Mouse (Mus musculus) G1E-ER4 (cell line): ENCODE results near the gene Cenpf. TPM values are rescaled to one million over a fixed set of nuclear protein-coding genes. Genes with fewer than 3 reads are reported as not detected.

Experiments
- GATA1 ChIP-seq: IDR thresholded peaks from one replicate; pipeline ENCODE4 v1.8.0; 2012; ENCODE audit warnings: low read length, inconsistent platforms
- polyA plus RNA-seq: library from polyadenylated mRNA; stranded (reverse); fragments of >175 nt; gene quantifications from 2 replicates; pipeline ENCODE4 v1.2.3, GENCODE M21; 2012

Cenpf gene
- polyA plus RNA-seq, 1 experiment = 3.5 TPM

DNA sequence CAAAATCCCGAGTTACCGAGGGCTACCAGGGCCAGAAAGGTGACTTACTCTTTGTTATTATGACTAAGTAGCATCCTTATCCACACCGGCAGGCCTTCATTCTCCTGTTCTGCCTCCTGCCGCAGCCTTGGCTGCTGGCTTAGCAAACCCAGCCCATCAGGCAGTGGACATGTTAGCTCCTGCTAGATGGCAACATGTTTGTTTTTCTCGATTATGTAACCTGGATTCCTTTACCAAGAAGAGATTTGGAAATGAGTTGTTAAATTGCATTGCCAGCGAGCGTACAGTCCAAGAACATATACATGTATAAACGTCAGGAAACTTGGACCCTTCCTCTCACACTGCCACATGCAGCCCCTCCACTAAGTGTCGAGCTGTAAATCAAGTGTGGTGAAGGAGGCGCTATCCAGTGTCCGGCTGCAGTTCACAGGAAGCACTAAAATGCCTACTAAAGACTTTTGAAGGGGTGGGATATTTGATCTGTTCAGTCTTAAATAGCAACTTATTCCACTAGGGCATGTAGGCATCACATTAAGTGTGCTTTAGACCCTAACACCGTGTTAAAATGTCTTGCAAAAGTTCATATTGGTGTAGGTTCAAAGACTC is 18.3 kb upstream of the Cenpf start:
- TF ChIP-seq GATA1 = no peak

GRCm38 (mm10) chr1:189703591-189703990 is 15.7 kb upstream of the Cenpf start:
- no peak for TF ChIP-seq GATA1

DNA sequence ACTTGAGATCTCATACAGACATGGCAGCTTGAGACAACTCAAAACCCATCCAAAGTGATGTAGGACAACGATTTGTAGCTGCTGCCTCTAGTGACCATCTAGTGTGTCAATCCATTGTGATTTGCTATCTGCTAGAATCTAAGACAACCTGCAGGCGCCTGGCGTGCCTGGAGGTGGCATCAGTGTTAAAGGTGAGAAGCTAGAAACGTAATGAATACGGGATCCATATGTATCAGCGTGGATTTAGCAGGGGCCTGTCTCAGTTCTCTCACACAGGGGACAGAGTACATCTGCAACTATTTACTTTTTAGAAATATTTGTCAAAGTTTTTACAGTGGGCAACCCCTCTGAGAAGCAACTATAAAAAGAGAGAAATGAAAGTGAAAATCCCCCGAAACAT is 15.3 kb upstream of the Cenpf start:
- no peak for TF ChIP-seq GATA1

DNA sequence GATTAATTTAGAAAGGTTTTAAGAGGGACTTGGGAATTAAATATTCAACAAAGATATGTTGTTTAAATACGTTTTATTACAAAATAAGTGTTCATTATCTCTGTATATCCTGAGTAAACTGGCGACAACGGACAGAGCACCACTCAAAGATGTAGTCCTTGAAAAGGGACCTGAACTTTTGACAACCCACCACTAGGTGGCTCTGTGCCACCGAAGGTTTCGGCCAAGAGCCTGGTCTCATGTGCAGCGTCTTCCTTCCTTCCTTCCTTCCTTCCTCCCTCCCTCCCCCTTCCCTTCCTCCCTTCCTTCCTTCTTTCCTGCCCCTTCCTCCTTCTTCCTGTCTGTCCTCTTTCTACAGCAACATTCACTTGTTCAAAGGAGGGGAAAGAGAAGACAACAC is 13.1 kb upstream of the Cenpf start:
- TF ChIP-seq GATA1 = no peak

DNA sequence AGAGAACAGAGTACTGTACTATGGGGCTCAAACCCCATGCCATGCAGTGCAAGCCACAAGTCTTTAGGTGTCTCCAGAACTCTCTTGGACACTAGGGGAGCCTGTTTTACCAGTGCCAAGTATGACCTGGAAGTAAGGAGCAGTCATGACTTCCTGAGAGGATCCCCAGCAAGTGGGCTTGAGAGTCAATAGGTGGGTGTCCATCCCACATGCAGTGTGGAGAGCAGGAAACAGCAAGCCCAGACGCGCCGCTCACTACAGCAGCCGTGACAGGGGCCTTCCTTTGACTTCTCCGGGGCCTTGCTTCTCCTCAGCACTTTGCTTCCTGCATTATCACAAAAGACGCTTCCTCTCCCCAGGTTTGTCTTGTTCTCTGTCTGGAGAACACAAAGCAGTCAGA is 12.3 kb upstream of the Cenpf start:
- no peak for TF ChIP-seq GATA1

DNA sequence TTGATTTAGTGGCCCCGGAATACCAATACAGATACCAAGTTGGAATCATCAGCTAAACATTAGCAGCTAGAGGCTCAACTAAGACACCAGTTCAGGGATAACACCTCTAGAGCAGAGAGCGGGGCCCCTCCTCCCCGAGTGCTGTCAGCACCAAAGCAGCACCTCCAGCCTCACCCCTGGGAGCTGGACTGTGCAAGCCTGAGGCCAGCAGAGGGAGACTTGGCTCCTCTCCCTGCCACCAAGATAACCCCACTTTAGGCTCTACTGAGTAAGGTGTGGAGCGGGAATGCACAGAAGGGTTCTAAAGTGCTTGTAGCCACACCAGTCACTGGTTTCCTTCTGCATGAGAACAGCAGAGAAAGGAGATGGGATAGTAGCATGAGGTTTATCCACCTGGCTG is 10.5 kb upstream of the Cenpf start:
- TF ChIP-seq GATA1 = no peak

GRCm38 (mm10) chr1:189695321-189695720 is 7.4 kb upstream of the Cenpf start:
- TF ChIP-seq GATA1 = no peak

- no peak for TF ChIP-seq GATA1
Observed at GRCm38 (mm10) chr1:189694391-189694790, 6.5 kb upstream of the Cenpf start.

DNA sequence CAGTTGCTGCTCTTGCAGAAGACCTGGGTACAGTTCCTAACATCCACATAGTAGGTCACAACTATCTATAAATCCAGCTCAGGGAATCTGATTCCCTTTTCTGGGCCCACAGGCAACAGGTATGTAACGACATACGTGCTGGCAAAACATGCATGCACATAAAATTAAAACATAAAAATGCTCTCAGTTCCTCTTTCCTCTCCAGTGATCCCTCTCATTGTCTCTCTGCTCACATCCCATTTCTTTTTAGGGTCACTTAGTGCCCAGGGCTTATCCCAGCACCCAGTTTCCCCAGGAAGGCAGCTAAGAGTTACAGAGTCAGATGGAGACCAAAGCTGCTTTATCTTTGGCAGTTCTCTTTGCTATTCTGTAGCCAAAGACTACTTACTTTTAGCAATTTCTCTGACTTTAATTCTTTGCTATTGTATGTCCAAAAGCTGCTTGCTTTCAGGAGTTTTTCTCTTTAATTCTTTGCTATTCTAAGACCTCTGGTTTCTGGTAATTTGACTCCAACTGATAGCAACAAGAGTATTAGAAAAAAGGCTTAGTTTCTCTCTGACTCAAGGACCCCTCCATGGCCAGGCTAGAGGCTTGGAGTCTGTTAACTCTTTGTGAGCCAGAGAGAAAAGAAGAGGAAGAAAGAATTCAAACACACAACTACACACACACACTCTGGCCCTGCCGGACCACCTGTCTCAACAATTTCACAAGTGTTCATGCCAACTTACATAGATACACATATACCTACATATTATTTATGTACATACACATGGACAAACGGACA is 1.4 kb upstream of the Cenpf start:
- no peak for TF ChIP-seq GATA1

- TF ChIP-seq GATA1 = no peak
Observed at GRCm38 (mm10) chr1:189688388-189688750, 483 bp upstream of the Cenpf start.

DNA sequence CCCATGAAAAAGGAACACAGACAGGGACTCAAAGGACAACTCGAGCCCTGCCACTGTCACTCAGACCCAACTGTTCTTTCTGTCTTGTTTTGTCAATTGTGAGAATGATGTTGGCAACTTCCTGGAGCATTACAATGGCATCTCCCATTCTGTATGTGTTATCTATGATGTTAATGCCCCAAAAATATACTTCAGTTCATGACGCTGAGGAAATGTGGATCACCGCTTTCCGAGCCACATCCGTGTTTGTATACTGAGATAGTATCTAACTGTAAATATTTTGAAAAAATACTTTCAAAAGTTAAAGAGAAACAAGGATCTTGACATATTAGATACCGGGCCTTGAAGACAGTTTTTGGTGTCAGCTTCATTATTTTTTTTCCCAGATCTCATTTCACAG is 1.9 kb downstream of the Cenpf start:
- no peak for TF ChIP-seq GATA1

DNA sequence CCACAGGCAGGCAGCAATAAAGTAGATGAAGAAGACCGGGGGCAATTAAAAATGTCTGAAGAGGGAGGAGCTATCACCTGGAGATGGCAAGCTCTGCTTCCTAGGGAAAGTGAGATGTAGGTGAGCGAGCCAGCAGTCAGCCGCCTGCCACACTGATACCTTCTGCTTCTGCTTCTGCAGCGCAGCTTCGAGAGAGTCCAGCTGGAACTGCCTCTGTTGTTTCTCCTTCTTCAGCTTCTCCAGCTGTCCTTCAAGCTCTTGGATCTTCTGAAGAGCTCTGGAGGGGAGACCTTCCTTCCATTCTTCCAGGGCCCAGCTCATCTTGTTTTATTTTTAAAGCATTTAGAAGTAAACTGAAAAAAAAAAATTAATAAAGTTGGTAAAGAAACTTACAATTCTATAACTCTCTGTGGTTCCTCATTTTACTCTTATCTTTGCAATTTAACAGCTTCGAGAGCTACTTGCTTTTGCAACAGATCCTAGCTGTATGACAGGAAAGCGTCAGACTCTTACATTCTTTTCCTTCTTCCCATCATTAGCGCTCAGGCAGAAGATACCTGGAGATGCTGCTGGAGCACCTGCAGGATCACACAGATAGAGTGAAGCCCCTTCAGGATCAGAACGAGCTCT is 3.0 kb downstream of the Cenpf start:
- TF ChIP-seq GATA1 = no peak

DNA sequence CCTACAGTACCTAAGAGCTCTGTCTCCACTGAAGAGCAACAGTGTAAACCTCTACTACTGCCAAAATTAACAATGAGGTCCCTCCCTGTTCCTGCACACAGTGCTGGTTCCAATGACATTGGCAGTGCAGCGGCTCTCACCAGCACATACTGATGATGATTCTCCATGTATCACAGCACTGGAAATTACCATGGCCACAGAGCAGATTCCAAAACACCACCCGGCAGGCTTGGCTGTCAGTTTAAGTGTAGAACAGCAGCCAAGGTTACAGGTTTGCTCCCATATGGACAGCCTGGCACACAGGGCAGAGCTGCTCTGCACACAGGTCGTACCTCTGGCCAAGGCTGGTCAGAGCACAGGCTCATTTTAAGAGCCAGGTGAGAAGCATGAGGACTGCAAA is 8.3 kb downstream of the Cenpf start:
- no peak for TF ChIP-seq GATA1

GRCm38 (mm10) chr1:189675953-189676352 is 11.9 kb downstream of the Cenpf start:
- TF ChIP-seq GATA1 = no peak

- no peak for TF ChIP-seq GATA1
Observed at GRCm38 (mm10) chr1:189675421-189675820, 12.5 kb downstream of the Cenpf start.

GRCm38 (mm10) chr1:189665966-189666365 is 21.9 kb downstream of the Cenpf start:
- no peak for TF ChIP-seq GATA1

DNA sequence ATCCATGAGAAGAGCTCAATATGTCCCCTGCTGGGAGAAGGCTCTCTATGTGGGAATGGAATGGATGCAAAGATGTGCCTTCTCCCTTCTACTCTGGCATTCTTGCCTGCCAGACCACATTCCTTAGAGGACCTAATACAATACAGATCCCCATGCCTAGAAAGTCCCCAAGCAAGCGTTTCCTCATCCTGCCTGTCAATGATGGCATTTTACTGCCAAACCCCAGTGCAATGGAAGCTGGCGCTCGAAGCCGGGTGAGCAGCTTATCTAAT is 23.1 kb downstream of the Cenpf start:
- TF ChIP-seq GATA1 = no peak
